Mouse (Mus musculus): ENCODE measurements around the gene Hsd3b7. TPM values are rescaled to one million over a fixed set of nuclear protein-coding genes. Genes with fewer than 3 reads are reported as not detected.
A peak's percentile ranks its signal among the peaks of the same experiment; 100 is the strongest.
"Not testable (repeated sequence)": the region's sequence is repeated elsewhere in the genome, so short reads cannot be mapped to it uniquely, and the experiment has no call there.

The Hsd3b7 gene
- total RNA-seq, 2 experiments from 2014 or later: 3.3 to 5.8 TPM

DNA sequence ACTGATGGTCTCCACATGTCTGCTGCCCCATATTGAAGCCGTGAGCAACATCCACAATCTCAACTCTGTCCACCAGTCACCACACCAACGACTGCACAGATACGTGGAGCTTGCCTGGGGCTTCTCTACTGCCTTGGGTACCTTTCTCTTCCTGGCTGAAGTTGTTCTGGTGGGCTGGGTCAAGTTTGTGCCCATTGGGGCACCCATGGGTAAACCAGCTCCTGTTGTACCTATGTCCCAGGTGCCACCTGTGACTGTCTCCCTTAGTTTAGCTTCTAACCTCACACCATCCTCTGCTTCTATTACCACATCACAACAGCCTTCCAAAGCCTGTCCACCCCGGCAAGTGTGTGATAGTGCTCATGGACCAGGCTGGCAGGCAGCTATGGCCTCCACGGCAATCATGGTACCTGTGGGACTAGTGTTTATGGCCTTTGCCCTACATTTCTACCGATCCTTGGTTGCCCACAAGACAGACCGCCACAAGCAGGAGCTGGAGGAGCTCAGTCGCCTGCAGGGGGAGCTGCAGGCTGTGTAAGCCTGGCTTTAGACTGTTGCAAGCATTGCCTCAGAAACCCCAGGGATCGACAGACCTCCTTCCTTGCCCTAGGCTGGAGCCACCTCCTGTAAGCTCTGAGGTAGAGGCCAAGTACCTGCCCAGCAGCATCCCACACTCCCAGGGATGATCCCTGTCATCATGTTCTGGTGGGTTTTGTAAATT, 26.6 kb upstream of the Hsd3b7 start:
- intact Hi-C loops (cut with DNase I): no loop called here
- DNase-seq: peak; percentile 71

DNA sequence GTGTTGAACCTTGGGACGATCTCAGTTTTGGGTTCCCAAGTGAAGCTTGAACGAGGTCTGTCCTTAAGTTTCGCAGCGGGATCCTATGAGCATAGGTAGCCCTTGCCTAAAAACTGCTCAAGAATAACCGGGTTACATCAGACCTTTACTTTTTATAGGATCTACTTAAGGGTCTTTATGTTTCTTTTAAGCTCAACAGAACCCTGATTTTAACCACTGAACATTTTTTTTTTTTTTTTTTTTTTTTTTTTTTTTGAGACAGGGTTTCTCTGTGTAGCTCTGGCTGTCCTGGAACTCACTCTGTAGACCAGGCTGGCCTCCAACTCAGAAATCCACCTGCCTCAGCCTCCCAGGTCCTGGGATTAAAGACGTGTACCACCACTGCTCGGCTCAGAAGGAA, 24.6 kb upstream of the Hsd3b7 start:
- intact Hi-C loops (cut with DNase I); DNase-seq: not testable (repeated sequence)

DNA sequence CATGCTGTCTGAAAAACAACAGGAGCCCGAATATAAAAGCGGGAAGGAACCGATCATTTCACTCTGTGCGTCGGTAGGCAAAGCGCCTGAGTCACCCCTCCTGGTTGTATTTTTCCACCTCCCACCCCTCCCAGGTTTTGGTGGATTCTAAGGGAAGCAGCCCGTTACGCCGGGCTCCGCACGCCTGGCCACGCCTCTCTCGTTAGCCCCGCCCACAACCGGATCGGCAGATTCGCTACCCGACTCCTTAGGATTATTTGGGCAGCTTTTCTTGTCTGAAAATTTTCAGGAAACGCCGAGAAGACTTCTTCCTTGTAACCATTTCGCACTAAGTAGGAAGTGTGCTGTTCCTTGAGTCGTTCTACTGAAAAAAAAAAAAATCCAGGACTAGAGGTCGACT, 24.0 kb upstream of the Hsd3b7 start, which contains the start of gene Setd1a:
TSS of gene Setd1a (plus strand) at position 245 of the 400 bp plus-strand sequence.
- intact Hi-C loops (cut with DNase I): no loop called here
- peak; percentile 93 for DNase-seq

DNA sequence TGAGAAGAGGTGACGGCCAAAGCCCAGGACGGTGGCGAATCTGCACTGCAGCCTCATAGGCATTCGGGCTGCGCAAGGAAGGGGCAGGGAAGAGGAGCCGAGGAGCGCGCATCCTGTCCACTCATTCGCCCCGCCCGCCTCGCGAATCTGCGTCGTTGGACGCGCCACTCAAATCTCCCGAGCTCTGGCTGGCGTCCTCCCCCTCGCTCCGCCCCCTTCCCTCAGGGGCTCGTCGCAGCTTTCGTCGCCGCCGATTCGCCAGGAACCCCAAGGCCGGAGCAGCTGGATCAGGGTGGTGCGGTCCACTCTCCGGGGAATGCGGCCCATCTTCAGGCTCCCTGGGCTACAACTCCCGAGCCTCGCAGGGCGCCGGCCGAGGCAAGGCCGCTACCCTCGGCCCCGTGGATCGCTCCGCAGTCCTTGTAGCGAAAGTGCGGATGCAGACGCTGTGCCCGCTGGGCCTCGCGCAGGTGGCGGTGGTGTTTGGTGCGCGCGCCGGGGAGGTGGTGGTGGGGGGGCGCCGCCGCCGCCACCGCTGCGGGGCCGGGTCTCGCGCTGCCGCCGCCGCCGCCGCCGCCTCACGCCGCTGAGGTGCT, 23.4 kb upstream of the Hsd3b7 start:
- intact Hi-C loops (cut with DNase I): no loop called here
- DNase-seq: peak; percentile 98

DNA sequence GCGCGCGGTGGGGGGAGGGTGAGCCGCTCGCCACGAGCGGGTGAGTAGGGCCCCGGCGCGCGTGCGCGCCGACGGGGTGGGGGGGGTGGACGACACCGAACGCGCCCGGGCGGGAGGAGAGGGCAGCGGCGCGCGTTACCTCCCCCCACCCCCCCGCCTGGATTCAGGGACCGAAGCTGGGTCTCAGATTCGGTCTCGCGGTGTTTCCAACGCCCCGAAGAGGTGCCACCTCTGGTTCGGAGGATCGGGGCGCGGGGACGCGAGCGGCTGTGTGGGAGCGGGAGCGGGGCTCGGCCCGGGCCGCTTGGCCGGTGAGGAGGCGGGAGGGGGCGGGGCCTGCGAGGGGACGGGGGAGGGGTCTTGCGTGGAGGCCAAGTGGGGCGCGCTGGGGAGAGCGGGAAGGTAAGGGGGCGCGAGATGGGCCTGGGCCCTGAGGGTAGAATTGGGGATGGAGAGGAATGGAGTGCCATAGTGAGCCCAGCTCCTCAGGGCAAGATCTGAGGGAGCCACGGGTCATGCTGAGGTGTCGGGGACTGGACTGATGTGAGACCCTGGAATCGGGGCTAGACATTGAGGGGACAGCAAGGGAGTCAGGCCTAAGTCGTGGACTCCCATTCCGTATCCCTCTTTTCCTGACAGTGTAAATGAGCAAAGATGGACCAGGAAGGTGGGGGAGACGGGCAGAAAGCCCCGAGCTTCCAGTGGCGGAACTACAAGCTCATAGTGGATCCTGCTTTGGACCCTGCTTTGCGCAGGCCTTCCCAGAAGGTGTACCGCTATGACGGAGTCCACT, 22.7 kb upstream of the Hsd3b7 start:
- DNase-seq: peak; percentile 72
- intact Hi-C loops (cut with DNase I): no loop called here

DNA sequence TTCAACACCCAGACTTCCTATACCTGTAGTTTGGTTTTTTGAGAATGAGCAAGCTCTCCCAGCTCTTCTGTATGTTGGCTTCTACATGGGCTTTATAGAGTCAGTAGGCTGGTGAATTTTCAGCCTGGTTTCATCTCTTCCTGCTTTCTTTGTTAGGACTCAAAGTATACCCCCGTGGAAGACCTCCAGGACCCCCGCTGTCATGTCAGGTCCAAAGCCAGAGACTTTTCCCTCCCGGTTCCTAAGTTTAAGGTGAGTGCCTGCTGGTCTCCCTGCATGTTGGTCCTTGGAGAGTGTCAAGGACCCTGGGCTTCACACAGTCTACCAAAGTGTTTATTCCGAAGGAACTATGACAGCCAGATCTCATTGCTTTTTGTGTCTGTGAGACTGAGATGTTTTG, 22.1 kb upstream of the Hsd3b7 start:
- intact Hi-C loops (cut with DNase I): no loop called here
- DNase-seq: no peak

DNA sequence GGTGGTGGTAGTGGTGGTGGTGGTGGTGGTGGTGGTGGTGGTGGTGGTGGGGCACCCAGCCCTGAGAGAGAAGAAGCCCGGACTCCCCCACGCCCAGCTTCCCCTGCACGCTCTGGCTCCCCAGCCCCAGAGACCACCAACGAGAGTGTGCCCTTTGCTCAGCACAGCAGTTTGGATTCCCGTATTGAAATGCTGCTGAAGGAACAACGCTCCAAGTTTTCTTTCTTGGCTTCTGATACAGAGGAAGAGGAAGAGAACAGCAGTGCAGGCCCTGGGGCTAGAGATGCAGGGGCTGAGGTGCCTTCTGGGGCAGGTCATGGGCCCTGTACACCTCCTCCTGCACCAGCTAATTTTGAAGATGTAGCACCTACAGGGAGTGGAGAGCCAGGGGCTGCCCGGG, 15.1 kb upstream of the Hsd3b7 start, which contains the start of gene Gm49388:
TSS of gene Gm49388 (plus strand) at position 301 of the 400 bp plus-strand sequence.
- intact Hi-C loops (cut with DNase I): loop anchor here (10.0 kb wide), 1 partner anchor 261 kb away; no protein-coding TSS in a partner anchor
- DNase-seq: no peak

DNA sequence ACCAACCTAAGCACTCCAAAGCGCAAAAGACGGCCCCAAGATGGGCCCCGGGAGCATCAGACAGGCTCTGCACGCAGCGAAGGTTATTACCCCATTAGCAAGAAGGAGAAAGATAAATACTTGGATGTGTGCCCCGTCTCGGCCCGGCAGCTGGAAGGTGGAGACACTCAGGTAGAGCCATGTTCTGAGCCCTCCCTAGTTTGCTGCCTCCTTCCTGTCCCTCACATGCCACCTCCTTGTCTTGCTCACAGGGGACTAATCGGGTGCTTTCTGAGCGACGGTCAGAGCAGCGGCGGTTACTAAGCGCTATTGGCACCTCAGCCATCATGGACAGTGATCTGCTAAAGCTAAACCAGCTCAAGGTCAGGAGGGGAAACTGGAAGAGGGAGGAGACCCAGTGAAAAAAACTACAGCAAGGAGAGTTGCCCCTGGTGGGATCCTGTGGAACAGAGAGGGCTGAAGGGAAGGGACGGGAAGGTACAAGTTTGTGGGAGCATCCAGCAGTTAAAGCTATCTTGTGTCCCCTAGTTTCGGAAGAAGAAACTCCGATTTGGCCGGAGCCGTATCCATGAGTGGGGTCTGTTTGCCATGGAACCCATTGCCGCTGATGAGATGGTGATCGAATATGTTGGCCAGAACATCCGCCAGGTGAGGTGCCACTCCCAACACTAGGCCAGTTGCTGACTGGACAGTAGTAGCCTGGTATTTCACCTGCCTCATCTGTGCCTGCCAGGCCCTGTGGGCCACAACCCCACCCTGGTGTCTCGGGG, 3.1 kb upstream of the Hsd3b7 start:
- no peak for DNase-seq
- intact Hi-C loops (cut with DNase I): no loop called here

DNA sequence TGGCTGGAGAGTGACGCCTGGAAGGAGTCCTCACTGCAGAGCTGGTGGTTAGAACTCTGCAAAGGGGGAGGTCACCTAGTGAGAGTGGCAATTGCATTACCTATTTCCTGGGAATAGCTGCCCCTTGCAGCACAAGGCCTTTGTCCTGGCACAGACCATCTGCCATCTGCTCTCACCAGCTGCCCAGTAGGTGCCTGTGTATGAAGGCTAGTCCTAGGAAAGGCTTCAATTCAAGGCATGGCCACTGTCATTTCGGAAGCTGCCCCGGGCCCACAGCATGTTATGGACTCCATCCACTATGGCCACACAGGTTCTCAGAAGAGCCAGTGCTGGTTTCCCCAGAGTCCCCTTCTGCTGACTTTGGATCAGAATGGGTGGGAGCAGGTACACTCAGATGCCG, 1.8 kb upstream of the Hsd3b7 start:
- intact Hi-C loops (cut with DNase I): no loop called here
- peak; percentile 64 for DNase-seq

DNA sequence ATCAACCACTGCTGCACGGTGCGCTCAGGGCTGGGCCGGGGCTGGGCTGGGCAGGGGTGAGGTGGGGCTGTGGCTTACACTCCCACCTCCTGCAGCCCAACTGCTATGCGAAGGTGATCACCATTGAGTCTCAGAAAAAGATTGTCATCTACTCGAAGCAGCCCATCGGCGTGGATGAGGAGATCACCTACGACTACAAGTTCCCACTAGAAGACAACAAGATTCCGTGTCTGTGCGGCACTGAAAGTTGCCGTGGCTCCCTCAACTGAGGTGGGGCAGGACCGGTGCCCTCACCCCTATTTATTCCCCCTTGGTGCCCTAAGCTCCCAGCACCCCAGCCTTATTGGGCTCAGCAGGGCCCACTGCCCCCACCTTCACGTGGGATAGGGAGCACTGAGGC, 1.2 kb upstream of the Hsd3b7 start:
- no peak for DNase-seq
- intact Hi-C loops (cut with DNase I): no loop called here

DNA sequence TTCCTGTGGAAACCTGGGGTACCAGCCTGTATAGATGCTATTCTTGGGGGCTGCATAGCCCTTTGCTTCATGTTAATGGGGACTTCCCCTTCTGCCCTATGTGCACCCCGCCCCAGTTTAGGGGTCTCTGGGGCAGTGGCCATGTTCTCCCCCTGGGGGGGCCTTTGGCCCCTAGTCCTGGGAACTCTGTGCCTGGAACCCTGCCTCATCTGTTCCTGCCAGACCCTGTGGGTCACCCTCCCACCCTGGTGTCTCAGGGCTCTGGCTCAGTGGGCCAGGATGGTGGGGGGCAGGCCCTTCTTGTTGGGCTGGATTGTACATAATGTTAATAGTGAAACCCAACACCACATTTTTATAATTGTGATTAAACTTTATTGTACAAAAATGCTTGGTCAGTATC, 666 bp upstream of the Hsd3b7 start:
- no peak for DNase-seq
- intact Hi-C loops (cut with DNase I): no loop called here

DNA sequence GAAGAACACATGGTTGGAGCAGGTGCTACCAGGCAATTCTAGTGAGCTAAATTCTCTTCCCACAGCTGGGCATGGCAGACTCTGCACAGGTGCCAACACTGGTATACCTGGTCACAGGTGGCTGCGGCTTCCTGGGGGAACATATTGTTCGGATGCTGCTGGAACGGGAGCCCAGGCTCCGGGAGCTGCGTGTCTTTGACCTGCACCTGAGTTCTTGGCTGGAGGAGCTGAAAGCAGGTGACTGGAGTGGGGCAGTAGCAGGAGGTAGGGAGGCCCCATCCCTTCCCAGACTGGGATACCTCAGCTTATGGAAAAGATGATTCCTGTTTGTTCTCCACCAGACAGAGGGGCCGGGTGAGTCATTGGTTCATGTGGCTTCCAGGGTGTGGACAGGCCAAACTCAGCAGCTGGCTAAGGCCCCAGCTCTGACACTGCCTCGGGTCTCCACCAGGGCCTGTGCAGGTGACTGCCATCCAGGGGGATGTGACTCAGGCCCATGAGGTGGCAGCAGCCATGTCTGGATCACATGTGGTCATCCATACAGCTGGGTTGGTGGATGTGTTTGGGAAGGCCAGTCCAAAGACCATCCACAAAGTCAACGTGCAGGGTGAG, 712 bp downstream of the Hsd3b7 start:
- DNase-seq: no peak
- intact Hi-C loops (cut with DNase I): no loop called here

DNA sequence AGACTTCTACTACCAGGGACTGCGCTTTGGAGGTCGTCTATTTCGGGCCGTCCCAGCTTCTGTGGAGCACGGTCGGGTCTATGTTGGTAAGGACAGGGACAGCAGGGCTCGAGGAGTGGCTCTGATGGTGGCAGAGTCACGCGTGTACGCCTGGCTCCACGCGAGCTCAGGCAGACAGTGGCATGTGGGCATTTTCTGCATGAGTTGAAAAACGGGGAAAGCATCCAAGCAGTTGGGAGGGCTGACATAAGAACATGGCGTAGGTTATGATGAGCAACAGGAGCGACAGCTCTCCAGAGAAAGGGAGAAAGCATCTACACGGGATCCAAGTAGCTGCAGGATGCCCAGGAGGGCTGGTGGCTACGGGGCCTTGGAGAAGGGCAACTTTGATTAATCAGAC, 1.9 kb downstream of the Hsd3b7 start:
- intact Hi-C loops (cut with DNase I): no loop called here
- DNase-seq: no peak

DNA sequence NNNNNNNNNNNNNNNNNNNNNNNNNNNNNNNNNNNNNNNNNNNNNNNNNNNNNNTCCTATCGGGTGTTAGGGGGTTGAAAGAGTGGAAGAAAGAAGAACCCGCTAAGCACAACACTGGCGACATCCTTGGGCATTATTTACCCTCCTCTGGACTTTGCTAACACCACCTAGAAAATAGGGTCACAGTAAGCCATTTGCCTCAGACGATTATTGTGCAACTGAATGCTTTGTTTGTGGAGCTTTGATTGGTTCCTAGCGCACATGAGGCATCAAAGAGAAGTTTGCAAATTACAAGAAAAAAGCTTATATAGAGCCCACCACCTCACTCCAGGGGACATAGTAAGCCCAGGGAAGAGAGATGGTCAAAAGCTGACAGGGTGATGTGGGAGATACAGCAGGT, 8.4 kb downstream of the Hsd3b7 start:
- DNase-seq: no peak
- intact Hi-C loops (cut with DNase I): no loop called here

DNA sequence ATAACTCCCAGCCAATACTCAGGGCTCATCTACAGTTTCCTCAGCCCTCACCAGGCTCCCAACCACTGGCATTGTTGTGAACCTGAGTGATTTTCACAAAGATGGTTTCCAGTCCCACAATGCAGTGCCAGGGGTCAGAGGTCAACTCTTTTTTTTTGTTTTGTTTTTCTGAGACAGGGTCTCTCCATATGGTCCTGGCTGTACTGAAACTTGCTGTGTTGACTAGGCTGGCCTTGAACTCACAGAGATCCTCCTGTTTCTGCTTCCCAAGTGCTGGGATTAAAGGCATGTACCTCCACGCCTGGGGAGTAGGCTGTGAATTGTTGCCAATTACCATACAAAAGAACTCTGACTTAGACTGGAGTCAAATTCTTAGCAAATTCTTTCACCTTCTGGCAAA, 9.4 kb downstream of the Hsd3b7 start:
- DNase-seq: no peak

DNA sequence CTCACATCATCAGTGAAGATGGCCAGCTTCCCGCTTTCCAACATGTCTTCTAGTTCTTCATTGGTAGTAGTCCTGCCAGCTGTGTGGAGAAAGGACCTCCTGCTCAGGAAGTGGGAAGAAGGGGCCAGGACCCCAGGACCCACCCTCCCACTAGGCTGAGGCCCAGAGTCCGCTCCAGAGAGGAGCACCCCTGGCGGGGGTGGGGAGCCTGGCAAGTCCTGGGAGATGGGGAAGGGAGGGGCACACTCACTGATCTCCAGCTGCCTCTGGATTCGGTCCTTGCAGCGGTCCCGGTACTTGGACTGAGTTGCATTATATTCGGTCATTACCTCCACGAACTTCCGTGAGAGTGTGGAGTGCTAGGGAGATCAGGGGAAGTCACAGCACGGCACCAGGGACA, 10.2 kb downstream of the Hsd3b7 start:
- no peak for DNase-seq
- intact Hi-C loops (cut with DNase I): no loop called here

More for the DNA sequence above, 9.4 kb downstream of the Hsd3b7 start:
- intact Hi-C loops (cut with DNase I): no loop called here

DNA sequence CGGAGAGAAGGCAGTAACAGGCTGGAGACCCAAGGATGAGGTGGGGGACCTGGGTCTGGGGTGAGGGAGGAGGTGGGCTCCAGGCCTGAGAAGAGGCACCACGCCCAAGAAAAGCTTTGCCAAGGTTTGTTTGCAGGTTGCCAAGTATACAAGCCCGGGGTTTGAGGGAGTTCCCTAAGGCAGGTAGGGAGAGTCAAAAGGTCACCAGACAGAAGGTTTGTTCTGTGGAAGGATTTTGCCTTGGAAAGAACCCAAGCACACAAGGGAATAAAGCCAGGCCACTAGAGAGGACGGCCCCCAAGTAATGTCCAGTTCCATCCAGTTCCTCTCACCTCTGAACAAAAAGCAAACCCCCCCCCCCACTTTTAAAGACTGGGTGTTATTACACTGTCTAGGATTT, 10.8 kb downstream of the Hsd3b7 start:
- no peak for DNase-seq
- intact Hi-C loops (cut with DNase I): no loop called here

DNA sequence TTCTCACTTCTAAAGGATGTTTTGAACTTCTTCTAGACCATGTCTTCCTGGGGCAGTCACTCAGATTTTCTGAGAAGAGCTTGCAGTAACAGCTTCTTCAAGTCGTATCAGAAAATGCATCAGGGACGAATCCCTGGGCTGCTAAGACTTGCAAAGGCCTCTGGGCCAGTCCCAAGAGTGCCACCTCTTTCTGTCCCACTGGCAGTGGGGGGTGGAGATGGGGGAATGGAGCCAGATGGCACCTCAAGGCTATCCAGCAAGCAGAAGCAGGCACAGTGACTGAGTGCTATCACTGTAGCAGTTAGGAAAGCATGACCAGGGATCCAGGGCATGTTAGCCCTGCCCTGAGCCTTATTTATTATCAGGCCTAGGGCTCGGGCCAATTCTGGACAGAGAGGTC, 11.9 kb downstream of the Hsd3b7 start:
- no peak for DNase-seq
- intact Hi-C loops (cut with DNase I): no loop called here

DNA sequence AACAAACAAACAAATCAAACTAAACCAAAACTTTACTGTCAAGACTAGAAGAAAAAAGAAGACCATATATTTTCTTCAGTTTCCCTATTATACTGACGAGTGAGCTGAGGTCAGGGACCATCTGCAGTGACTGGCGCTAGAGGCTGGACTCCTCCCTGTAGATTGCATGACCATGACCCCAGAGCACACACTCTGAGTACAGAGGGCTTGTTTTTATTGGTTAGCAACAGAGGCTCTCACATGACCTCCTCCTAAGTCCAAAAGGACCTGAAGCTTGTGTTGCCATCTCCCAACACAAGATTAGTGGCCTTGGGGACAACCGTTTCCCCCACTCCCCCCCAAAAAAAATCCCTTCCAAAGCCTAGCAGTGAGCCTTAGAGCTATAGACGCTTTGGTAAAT, 13.4 kb downstream of the Hsd3b7 start:
- no peak for DNase-seq
- intact Hi-C loops (cut with DNase I): no loop called here

DNA sequence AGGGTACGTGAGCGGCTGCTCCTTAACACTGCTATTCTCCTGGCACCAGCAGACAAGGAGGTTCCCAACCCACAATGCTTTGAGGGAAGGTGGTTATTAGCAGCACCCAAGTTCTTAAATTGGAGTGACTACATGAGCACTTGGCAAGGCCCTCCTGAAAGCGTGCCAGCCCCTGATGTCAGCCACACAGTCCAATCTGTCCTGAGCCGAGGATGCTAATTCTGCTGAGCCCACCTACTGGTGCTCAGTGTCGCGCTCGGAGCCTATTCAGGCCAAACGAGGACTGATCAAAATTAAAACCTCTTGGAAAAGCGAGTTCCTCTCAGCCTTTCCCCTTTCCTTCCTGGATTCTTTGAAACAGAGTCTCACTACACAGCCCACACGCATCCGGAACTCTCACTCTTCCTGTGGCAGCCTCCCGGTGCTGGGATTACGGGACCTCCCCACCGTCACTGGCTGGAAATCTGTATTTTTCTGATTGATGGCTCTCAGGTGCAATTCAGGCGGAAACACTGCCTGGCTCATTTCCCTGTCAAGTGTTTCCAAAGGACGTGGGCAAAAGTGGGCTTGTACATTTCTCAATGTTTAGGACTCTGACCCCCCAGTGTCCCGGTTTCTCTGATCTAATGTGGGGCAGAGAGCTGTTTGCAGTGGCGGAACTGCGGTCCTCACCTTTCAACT, 14.0 kb downstream of the Hsd3b7 start:
- peak; percentile 84 for DNase-seq
- intact Hi-C loops (cut with DNase I): no loop called here

Data from left cerebral cortex, postnatal 4 days (tissue).